Mouse (Mus musculus): ENCODE data around the gene Rasl11b.

Gene Rasl11b

DNA sequence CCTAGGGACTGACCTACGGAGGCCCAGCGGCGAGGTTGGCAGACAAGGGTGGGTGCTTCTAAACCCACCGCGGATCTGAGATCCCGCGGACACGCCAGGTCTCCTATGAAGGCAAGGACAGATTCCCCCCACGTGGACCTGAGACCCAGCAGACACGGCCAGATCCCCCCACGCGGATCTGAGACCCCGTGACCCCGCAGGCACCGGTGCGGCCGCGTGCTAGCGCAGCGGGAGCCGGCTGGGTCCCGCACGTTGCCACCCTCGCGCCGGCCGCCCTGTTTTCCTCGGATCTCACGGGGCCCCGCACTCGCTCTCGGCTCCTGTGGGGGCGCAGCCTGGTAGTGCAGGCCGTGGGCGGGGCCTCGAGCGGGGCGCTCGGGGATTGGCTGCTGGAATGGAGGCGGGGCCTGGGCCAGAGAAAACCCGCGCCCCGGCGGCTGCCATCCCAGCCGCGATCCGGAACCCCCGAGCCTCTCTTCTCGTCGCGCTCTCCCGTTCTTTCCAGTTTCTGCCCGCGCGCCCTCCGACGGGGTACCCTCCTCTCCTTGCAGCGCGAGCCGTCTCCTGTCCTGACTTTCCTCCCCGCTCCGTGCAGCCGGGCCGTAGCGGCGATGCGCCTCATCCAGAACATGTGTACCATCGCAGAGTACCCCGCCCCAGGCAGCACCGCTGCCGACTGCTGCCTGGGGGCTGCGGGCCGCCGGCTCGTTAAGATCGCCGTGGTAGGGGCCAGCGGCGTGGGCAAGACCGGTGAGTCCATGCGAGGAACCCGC is at the start of gene Rasl11b:
Gene Rasl11b (plus strand): TSS at position 446 of the 773 bp plus-strand sequence.
- DNase-seq (ENCODE audit: inconsistent age in 2 of 2, low spot score in 1 of 2), result peak; percentile 95 to 97

DNA sequence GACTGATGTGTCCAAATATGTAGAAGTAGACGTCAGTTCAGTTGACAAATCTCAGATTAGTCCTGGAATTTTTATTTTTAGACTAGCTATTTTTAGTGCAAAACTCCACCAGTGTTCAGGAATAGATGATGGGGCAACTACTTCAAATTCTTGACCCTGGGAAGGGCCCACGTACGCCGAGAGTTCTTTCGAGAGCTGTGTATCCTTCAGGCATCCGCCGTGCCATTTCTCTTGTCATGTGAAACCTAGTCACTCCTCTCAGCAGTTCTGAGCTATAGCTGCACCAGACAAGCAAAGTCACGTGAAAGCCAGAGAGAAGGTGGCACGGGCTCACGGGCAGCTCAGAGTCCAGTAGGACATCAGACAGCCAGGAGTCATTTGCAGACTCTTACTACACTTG is 47.5 kb upstream of the Rasl11b start:
- DNase-seq (ENCODE audit: inconsistent age in 2 of 2, low spot score in 1 of 2), result peak in 1 of 2 experiments; percentile 33

DNA sequence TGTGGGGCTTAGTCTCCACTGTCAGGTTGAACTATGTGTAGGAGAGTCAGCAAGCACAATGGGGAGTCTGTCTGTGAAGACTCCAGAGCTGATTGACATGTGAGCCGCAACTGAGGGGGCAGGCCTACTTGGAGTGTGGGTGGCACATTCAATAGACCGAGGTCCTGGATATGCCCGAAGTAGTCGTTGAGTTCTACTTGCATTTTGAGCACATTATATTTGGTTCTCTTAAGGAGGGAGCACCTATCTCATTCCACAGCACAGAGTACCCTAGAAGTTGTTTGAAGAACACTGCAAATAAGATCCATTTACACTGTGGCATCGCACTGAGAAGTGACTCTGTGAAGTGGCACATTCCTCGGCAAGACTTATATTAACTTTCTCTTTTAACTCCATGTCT is 45.1 kb upstream of the Rasl11b start:
- no peak for DNase-seq (ENCODE audit: inconsistent age in 2 of 2, low spot score in 1 of 2)

DNA sequence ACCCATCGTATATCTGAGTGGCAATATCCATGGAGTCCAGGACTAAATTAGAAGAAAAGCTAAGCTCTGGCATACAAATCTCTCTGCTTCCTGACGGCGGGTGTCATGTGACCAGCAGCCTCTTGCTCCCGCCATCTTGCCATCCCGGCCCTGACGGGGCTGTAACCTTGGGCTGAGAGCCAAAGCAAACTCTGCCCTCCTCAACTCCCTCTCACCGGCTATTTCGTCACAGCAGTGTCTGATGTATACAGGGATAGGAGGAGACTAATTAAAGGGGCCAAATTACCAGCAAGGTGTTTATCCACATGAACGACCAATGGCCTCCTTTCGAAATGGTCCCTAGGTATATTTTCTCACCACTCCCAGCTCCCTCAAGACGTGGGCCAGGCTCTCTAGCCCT is 43.3 kb upstream of the Rasl11b start:
- DNase-seq (ENCODE audit: inconsistent age in 2 of 2, low spot score in 1 of 2), result no peak

DNA sequence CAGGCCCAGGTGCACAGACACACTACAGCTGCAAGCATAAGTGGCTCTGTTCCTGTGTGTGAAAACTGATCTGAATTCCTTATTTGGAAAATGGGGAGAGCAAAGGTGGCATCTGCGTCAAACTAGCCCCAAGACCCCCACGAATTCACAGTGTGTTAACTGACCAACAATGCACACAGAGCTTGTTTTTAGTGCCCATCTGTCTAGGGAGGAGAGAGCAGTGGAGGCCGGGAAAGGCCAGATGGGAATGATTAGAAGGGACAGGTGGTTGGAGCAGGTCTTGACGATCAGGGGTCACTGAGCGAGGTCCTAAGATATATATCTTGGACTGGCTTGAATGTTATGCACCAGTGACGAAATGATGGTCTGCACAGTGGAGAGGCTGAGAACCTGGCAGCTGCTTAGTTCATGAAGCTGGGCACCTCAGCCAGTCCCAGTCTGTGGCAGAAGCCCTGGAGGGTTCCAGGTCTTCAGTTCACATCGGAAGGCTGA is 39.2 kb upstream of the Rasl11b start:
- DNase-seq (ENCODE audit: inconsistent age in 2 of 2, low spot score in 1 of 2), result no peak

DNA sequence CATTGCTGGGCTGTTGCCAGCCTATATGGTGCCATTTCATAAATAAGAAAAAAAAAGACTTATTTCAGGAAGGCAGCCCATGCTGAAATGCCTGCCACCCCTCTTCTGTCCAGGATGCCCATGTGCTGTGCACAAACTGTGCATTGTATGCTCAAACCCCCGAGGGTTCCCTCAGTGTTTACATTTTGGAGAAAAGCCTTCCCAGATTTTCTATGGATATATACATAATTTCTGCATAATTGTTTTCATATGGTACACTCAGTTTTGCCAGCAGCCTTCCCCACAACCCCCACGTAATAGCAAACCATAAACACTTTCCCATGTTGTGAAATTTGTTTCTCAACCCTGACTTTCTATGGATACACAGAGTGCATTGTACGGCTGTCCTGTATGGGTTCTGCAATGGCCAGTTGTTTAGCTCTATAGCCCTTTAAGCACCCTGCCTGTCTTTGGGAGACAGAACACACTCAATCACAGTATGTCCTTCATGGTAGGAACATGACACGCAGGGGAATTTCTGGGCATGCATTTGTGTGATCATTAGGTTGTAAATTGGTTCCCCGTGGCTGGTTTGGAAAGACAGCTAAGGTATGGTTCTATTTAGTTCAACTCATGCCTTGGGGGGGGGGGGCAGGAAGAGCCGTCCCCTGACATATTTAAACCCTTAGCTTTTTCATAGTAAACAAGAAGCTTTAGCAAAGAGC is 36.0 kb upstream of the Rasl11b start:
- no peak for DNase-seq (ENCODE audit: inconsistent age in 2 of 2, low spot score in 1 of 2)

DNA sequence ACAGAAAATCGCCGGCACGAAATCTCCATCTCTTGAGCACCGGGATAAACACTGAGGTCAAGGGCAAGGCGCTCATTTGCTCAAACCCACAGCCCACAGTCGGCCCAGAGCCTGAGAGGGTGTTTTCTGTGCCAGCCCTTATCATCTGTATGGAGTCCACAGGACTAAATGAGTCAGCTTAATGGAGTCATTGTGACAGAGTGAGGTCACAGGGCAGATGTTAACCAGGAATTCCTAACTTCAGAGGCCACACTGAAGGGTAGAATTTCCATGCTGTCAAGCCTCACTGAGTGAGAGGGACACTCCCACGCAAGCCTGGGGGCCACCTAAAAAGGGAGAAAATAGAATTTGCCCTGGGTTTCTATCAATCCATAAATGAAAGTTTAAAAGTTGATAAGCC is 35.2 kb upstream of the Rasl11b start:
- peak; percentile 40 to 69 for DNase-seq (ENCODE audit: inconsistent age in 2 of 2, low spot score in 1 of 2)

DNA sequence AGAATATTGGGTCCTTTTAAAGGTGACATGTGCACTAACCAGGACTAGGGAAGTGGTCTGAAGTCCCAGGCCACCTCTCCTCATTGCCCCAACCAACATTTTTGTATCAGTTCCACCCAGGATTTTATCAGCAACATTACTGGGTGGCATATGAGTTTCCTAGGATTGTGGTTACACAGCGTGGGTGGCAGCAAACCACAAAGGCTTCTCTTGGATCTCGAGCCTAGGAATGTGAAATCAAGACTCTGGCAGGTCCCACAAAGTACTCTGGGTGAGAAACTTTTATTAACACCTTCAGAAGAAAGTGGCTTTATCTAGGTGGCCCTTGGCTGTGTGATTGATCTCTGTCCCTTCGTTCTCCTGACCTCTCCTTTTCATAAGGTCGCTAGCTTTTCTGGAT is 34.7 kb upstream of the Rasl11b start:
- DNase-seq (ENCODE audit: inconsistent age in 2 of 2, low spot score in 1 of 2), result no peak

DNA sequence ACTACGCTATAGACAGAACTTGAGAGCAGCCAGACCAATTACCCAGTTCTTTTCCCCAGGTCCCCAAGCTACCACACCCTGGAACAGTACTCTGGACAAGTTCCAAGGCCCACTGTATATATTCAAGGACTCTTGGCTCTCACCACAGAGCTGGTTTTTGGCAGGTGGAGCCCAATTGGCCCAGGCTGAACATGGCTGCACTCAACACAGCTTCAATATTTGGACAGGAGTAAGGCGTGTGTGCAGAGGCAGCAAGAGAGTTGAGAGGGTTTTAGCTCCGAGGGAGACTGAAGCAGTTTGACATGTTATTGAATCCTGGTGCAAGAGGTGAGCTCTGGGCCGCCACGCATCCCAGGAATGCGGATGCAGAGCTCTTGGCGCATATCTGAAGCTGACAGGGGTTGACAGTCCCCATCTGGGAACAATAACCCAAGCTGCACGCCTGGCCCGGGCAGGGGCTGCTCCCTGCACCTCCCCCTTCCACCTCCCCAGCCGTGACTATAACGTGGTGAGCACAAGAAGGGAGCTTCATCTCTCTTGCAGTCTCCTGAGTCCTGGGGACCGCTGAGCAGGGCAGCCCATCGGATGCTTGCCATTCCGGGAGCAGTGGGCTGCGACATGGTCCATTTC is 33.7 kb upstream of the Rasl11b start:
- peak; percentile 17 to 64 for DNase-seq (ENCODE audit: inconsistent age in 2 of 2, low spot score in 1 of 2)

DNA sequence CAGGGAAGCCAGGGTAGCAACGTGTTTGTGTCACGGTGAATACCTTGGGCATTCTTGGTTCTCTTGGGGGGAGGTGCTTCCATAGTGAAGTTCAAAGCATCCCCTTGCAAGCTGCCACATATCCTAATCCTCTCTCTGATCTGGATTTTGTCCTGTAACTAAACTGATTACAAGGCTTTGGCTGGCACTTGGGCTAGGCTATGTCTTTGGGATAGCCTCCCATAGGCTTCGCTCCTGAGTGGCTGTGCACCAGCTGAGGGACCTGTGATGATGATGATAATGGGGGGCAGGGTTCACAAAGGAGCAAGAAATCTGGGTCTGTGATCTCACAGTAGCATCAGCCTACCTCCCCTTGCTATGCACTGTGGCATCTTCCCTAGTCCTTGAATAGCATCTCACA is 33.1 kb upstream of the Rasl11b start:
- no peak for DNase-seq (ENCODE audit: inconsistent age in 2 of 2, low spot score in 1 of 2)

DNA sequence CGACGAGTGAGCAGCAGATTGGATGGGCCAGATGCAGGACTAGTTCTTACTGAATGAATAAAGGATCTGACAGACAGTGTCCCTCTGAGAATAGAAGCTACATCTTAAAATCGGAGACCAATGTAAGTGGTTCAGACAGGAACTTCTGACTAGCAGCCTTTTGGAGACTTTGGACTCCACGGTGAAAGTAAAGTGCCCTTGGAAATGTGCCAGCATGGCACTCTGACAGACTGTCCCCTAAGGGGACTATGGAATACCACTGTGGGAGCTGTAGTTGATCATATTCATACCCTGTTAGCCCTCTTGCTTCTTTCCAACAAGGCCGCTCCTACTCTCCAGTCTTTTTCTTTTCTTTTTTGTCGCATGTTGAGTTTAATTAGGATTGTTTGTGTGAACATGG is 31.9 kb upstream of the Rasl11b start:
- no peak for DNase-seq (ENCODE audit: inconsistent age in 2 of 2, low spot score in 1 of 2)

DNA sequence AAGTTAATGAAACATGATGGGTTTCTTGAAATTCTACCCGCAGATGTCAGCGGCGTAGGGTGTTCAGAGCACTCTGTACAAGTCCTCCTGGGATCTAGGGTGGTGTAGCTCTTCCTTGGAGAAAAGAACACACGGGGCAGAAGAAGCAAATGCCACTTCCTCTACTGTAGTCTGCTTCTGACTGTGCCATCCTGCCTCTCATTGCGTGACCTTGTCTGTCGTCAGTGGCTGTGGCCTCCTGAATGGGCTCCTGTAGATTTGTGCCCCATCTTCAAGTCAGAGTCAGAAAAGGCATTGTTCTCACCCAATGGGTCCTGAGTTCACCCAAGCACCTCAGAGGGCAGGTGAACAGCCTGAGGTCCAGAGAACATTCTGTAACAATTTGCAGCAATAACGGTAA is 30.5 kb upstream of the Rasl11b start:
- no peak for DNase-seq (ENCODE audit: inconsistent age in 2 of 2, low spot score in 1 of 2)

DNA sequence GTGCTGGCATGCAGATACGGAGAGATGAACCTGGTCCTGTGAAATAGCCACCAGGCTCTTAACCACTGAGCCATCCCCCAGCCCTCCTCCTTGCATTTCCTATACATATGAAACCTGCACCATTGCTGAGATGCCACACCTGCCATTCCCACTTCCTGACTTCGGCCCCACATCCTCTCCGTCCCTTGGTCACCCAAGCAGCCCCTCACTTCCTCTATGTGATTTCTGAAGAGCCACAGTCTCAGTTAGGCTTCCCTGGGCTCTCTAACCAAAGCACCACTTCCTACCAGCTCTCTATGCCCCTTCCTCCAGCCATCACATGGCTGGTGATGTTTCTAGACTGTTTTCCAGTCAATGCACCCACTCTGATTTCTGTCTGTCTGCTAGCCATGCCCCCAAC is 28.4 kb upstream of the Rasl11b start:
- DNase-seq (ENCODE audit: inconsistent age in 2 of 2, low spot score in 1 of 2), result no peak

DNA sequence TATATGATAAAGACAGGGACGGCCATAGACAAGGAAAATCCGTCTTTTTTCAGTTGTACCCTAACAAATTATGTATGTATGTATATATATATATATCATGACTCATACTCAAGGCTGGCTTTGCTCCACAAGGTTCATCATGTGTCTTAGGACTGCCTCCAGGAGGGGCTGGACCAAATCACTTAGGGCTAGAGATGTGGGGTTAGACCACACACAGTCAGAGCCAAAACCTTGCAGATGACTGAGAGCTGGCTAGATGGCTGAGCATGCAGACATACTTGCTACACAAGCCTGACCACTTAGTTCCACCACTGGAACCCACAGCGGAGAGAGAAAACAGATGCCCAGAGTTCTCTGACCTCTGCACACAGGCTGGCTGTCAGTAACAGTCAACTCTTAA is 27.0 kb upstream of the Rasl11b start:
- no peak for DNase-seq (ENCODE audit: inconsistent age in 2 of 2, low spot score in 1 of 2)

DNA sequence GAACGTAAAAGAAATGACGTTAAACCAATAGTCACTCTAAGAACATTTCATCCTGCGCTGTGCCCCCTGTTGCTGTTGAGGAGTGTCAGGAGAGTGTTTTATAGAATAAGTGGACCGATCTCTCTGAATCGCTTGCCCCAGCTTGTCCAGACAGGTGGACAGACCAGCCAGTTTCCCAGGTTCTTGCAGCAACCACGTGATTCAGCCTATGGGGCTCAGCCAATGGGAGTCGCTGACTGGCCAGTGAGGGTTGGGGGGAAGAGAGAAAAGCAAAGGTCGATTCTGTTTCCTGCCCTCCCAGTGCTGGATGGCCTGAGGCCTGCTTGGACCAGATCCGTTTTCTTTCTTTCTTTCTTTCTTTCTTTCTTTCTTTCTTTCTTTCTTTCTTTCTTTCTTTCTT is 23.3 kb upstream of the Rasl11b start:
- DNase-seq (ENCODE audit: inconsistent age in 2 of 2, low spot score in 1 of 2), result no peak

DNA sequence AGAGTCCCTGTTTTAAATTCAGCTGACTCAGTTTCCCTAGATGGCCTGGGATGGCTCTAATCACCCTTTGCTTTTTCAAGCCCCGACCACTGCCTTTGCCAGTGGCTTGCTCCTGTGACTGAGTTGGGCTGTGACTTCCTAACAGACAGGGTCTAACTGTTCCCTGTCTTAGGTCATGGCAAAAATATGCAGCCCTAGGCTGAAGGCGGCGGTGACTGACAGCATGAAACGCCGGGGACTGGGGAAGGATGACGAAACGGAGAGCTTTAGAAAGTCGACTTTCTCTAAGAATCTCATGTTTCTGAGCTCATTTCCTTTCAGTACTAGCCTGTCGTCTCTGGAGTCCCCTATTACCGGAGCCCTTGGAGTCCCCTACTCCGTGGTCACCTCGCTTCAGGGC is 22.9 kb upstream of the Rasl11b start:
- peak; percentile 39 to 46 for DNase-seq (ENCODE audit: inconsistent age in 2 of 2, low spot score in 1 of 2)

DNA sequence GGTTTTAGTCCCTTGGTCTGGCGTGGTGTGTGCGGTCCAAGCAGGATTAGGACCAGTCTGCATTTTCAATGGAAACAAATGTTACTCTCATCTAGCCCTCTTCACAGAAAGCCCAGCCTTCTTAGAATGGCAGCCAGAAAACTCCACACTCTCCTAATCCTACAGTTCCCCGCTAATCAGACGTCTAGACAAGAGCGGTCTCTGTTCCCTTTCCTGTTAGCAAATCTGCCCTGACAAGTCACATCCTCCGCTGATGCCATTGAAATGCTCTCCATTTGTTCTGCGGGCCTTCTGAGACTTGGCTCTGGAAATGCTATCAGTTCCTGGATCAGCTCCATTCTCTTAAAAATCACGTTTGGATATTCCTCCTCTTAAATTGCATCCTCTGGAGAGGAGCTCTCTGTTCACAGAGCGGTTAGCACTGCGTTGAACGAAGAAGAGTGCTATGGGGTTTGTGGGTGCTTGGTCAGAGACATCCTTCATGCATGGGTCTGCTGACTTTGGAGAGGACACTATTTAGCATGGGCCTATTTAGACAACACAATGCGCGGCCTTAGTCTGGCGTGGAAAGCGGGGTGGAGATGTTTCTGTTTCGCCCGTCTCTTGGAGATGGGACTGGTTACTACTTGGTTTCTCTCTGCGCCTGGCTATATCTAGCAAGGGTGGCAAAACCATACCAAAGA is 21.8 kb upstream of the Rasl11b start:
- no peak for DNase-seq (ENCODE audit: inconsistent age in 2 of 2, low spot score in 1 of 2)

DNA sequence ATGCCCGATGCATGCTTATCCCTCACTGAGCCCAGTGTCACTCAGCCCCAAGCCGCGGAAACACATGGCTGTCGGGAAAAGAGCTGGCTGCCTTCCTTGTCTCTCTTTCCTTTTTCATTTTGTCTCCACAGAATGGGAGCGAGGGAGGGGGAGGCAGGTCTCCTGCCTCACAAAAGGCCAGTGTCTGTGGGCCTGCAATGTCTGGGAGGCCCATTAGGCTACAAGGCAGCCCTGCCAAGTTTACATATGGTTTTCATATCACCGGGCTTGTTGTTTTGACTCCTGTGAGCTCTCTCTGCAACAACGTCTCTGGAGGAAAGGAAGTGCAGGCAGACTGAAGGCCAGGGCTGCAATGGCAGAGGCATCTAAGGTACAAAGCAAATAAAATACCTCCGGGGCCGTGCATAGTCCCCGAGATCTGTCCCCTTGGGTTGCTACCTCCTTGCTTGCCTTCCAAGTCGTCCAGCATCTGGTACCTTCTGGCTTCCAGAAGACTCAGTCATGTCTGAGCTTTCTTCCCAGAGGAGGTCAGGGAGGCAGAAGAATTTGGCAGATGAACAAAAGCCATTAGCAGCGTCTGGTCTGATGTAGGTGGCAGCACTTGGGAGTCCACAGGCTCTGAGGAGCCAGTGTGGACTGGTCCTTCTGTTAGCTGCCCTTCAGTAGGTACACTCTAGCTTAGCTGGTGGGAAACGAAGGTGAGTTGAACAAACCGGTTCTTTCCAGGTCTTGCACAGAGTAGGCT is 19.4 kb upstream of the Rasl11b start:
- peak in 1 of 2 experiments; percentile 36 for DNase-seq (ENCODE audit: inconsistent age in 2 of 2, low spot score in 1 of 2)

DNA sequence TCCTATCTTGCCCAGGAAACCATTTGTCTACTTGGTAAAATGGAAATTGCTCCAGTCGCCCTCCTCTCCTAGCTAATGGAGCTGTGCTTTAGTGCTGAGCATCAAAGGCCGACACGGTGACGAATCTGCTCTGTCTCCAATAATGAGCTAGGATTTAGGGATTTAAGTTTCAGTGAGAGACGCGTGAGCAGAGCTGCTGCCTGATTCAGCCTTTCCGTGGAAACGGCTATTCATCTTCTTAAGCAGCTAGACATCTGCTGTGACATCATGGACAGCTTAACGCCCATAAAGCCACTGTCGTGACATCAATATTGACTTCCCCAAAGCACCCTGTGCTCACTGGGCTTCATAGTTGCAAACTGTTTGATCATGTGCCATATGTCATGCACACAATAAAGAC is 14.9 kb upstream of the Rasl11b start:
- DNase-seq (ENCODE audit: inconsistent age in 2 of 2, low spot score in 1 of 2), result no peak

DNA sequence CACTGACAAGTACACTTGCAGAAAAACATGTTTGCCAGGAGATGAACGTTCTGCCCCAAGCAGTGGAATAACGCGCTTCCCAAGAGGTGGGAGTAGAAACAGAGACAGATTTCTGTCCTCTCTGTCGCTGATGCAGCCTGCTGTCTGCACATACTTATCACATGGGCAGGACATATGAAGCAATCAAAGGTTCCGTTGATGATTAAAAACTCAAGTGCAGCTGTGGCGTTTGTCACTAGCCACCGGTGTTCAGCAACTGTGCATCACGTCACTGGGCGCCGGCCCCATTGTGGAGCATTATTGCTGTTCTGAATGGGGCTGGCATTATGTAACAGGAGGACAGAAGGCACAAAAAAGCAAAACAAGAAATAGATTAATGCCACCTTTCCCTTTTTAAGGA is 12.0 kb upstream of the Rasl11b start:
- no peak for DNase-seq (ENCODE audit: inconsistent age in 2 of 2, low spot score in 1 of 2)

DNA sequence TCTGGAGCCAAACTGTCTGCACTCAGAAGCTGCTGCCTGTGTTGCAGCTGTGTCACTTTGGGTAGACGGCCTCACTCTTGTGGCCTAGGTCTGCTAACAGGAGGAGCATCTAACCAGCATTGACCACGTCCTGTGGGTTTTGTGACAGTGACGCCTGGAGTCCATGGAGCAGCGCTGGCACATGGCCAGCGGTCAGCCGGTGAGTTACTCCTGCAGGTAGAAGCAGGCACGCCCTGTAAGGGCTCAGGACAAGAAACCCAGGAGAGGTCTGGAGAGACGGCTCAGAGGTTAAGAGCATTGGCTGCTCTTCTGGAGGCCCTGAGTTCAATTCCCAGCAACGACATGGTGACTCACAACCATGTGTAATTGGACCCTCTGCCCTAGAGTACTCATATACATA is 10.5 kb upstream of the Rasl11b start:
- DNase-seq (ENCODE audit: inconsistent age in 2 of 2, low spot score in 1 of 2), result no peak
